Mouse (Mus musculus): ENCODE data around the gene Avpi1.

Avpi1 gene

DNA sequence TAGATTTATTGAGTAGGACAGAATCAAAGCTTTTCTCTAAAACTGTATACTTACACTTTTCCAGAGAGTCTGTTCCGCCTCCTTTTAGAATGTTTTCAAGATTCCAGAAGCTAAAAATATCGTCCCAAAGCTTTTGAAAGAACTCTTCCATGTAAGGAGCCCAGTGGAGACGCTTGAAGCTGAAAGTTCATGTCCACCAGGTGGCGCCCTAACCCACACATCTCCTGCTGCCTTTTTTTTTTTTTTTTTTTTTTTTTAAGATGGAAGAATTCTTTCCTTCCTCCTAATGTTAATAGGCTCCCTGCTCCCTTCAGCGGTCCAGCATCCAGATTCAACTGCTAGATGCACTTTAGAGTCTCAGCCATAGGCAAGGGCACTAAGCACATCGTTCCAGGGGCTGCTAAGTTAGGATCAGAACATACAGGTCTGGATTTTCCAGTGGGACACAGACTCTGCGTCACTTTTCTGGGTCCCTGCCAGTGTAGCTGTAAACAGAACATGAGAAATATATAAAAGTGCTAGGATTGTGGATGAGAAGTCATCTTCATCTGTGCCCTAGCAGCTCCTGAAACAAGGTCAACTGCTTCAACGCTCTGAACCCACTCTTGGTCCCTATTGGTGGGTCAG lies 15.8 kb upstream of the Avpi1 start:
- peak; percentile 50 for DNase-seq (ENCODE audit: low read depth, low spot score)

DNA sequence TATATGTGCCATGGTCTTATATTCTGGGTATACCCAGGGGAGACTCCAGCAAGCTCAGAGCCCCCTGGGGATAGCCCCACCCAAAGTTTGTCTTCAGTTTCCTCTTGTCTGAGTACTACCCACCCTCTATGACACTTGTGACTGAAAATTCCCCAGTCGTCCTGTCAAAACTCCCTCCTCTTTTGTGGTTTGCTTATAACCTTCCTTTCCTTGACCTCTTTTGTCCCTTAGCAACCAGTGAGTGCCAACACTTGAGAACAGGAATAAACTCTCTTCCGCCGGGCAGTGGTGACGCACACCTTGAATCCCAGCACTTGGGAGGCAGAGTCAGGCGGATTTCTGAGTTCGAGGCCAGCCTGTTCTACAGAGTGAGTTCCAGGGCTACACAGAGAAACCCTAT lies 15.2 kb upstream of the Avpi1 start:
- no peak for DNase-seq (ENCODE audit: low read depth, low spot score)

DNA sequence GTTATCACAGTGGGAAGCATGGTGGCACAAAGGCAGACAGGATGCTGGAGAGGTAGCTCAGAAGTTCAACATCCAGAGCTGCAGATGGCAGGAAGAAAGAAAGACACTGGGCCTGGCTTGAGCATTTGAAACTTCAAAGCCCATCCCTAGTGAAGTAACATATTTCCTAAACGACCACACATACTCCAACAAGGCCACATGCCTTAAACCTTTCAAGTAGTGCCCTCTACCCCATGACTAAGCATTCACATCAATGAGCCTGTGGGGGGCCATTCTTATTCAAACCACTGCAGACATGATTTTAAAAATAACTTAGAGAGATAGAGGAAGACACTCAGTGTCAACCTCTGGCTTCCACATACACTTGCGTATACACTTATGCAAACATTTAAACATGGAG lies 13.9 kb upstream of the Avpi1 start:
- no peak for DNase-seq (ENCODE audit: low read depth, low spot score)

DNA sequence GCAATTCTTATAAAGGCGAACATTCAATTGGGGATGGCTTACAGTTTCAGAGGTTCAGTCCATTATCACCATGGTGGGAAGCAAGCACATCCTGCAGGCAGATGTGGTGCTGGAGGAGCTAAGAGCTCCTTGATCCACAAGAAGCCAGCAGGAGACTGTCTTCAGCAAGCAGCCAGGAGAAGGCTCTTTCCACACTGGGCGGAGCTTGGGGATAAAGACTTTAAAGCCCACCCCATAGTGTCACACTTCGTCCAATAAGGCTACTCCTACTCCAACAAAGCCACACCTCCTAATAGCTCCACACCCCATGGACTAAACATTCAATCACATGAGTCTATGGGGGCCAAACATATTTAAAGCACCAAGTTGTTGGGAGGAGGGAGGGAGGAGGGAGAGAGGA lies 13.1 kb upstream of the Avpi1 start:
- no peak for DNase-seq (ENCODE audit: low read depth, low spot score)

DNA sequence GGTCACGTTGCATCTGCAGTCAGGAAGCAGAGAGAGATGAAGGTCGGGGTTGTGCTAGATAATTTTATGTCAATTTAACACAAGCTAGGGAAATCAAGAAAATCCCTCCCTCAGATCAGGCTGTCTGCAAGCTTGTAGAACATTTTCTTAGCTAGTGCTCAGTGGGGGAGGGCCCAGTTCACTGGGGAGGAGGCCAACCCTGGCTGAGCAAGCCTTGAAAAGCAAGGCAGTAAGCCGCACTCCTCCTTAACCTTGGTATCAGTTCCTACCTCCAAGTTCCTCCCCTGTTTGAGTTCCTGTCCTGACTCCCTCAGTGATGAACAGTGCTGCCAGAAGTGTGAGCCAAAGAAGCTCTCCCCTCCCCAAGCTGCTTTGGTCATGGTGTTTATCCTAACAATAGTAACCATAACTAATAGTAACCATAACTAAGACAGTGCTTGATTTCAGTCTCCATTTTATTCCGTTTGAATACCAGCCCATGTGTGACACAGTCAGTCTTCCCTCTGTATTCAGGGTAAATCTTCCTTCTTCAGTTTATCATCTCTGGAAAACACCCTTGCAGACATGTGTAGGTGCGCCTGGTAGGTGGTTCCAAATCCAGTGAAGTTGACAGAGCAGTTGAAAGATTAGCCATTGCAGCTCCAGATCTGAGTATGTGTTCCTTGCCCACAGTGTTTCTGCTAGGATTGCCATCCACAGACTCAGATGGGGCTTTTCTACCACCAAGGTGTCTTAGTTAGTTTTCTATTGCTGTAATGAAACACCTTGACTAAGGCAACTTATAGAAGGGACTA lies 11.1 kb upstream of the Avpi1 start:
- DNase-seq (ENCODE audit: low read depth, low spot score): no peak

DNA sequence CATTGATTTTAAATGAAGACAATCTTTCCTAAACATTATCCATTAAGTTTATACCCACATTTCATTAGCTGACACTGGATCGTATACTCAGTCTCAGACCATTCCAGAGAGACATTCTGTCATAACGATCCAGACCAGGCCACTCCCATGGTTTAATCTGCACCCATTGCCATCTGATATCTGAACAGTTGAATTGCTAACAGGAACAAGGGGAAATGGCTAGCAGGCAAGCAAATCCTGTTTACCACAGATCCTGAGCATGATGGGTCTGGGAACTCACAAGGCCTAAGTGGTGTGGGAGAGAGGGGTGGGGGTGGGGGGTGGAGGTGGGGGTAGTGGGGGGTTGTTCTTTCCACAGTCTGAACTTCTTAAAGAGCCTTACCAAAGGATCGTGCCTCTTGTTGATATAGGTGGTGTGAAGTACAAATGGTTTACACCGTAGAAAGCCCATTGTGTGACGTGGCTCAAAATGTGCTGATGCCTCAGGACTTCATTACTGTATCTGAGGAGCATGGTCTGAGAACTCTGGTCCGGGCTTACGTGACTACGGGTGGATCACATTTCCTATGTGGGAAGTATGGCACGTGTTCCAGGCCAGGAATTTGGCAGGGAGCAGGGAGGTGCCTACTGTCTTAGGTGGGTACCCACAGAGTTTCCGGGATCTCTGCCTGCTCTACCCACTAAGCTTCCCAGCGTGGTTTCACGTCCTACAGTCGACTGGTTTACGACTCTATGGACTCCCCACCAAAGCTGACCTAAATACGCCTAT lies 9.8 kb upstream of the Avpi1 start:
- no peak for DNase-seq (ENCODE audit: low read depth, low spot score)

DNA sequence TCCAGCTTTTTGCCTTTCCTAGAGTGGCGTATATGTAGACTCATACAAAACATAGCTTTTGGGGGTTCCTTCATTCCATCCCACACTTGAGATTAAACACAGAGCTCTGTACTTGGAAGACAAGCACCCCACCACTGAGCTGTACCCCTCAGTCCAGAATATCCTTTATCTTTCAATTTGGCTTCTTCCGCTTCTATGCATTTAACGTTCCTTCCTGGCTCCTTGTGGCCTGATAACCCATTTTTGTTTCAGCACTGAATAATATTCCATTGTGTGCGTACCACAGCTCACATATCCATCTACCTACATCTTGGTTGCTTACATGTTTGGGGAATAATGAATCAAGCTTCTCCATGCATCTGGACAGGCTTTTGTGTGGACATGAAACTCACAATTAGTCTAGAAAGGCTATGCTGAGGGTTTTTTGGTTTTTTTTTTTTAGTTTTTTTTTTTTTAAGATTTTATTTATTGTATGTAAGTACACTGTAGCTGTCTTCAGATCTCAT lies 8.4 kb upstream of the Avpi1 start:
- no peak for DNase-seq (ENCODE audit: low read depth, low spot score)

DNA sequence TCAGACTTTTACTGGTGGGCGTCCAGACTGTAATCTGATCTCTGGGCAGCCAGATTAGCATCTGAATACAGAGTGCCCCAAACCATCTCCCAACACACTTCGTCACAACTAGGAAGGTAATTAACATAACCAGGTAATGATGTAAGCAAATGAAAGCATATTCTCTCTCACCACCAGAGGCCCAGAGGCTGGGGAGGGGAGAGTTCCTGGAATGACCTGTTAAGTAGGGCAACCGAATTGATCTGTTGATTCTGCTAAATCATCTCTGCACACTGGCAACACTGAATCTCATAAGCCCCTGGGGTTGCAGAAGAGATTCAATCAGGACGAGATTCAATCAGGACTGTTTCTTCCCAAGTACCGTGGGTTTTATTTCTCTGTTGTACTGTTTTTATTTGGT lies 7.3 kb upstream of the Avpi1 start:
- DNase-seq (ENCODE audit: low read depth, low spot score): no peak

DNA sequence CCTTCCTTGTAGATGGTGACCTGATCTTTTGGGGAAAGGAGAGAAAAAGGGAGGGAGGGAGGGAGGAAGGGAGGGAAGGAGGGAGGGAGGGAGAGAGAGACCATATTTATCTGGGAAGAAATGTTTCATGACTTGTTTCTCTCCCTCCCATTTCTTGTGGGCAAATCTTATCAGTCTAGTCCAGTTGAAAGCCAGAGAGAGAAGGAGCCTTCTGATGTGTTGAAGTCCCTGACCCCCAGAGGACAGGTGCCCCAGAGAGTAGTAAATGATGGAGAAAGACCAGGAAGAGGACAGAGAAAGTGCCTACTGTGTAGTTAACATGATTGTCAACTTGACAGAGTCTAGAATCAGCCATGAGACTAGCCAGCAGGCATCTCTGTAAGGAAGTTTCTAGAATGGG lies 6.2 kb upstream of the Avpi1 start:
- no peak for DNase-seq (ENCODE audit: low read depth, low spot score)

DNA sequence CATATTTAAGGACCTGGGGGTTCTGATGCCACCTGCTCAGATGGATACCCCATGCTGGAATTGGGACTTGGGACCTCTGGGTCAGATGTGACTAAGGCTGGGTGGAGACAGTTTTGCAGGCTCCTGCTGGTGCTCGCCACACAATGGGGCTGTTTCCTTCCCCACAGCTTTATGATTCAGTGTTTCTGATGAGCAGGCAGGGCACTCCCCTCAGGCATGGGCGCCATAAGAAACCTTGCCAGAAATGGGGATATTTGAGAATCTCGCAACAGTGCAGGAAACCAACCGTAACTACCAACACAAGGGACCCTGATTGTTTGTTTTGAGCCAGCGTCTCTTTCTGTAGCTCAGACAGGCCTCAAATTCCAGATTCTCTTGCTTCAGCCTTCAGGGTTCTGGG lies 2.2 kb upstream of the Avpi1 start:
- DNase-seq (ENCODE audit: low read depth, low spot score): no peak

DNA sequence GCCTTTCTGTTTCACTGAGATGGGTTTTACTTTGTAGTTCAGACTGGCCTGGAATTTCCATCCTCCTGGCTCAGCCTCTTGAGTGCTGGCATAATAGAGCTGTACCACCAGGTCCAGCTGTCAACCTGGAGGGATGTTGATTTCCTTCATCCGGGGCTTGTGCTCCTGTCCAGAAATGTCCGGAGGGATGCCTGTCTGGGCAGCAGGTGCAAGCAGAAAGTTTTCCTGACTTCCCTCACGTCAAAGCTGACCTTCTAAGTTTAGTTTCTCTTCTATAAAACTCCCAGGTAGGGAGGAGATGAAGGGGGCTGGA lies 1.4 kb upstream of the Avpi1 start:
- no peak for DNase-seq (ENCODE audit: low read depth, low spot score)

DNA sequence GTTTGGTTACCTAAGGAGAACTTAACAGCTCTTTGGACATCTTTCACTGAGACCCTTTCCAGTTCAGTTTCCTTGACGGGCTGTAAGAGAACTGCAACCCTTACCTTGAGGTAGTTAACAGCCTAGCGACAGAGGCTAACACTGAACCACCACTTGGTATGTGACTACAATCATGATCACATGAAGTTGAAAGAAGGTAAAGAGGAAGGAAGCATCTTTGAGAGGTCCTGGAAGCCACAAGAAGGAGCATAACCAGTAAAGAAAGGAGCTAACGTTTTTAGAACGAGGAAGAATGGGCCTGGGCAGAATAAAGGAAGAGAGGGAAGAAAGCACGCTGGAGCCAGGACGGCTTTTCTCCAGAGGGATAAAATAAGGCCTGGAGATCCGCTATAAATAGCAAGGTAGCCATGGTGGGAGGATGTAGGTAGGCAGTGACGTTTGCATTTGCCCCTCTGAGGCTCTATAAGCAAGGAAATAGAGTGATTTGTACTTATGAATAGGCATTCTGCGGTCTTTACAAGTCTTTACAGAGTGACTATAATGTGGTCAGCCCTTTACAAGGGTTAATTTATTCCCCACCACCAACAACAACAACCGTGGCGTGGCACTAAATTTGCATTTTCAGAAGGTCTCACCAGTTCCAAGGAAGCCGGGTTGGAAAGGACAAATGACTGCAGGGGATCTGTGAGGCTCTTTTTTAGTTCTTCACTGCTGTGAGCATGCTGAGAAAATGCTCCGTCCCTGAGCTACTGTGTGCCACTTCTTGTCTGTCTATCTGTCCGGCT lies 842 bp upstream of the Avpi1 start:
- no peak for DNase-seq (ENCODE audit: low read depth, low spot score)

DNA sequence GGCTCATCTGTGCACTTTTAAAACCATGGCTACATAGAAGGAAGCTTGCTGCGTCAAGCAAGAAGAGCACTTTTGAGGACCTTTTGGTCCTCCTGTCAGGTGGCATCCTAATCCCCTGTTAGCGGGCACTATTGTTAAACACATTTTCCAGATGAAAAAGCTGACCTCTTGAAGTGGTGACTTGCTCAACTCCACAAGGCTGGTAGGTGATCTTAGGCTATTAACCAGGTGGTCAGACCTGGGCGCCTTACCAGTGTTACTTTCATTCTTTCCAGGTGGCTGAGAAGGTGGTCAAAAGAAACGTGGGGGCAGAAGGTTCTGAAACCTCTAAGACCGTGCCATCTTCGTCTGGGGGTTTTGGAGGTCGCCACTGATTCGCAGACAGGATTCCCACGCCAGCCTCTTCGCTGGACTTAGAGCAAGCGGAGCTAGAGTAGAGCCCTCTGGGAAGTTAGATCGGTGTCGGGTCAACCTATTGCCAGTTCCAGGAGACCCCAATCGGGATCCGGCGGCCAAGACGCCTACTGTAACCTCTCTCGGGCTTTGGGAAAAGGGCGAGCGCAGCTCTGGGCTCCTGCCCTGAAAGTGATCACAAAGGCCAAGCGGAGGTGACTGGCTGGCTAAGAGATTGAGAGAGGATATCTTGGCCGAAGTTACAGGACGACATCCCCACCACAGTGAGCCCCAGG lies 663 bp downstream of the Avpi1 start:
- DNase-seq (ENCODE audit: low read depth, low spot score): no peak

DNA sequence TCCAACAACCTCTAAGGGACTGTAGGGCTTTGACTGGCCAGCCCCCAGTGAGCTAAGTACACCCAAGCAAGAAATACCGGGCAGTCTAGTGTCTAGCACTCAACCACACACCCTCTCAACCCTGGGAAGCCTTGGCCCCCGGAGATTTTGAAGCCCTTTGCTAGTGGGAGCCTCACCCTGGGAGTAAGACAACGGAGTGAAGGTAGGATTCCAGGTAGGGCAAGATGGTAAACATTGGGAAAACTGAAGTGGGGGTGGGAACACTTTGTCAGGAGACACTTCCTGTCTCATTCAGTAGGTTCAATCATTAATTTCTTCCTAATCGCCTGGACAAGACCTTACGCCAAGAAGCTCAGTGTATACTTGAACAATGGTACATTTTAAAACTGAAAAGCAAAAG lies 1.8 kb downstream of the Avpi1 start:
- no peak for DNase-seq (ENCODE audit: low read depth, low spot score)

DNA sequence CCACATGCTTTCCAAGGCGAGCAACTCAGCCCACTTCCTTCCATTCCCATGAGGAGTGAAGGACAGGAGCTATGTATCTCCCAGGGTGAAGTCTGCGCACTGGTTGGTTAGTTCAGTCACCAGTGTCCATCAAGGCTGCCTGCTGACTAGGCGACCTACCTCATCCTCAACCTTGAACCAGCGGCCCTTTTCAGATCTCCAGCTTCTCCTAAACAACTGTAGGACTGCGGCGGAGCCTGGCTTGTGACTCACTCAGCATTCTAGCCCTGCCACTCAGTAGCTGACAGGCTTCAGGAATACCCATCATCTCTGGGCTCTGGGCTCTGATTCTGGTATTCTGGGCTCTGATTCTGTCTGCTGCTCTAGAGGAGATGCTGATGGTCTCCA lies 2.6 kb downstream of the Avpi1 start:
- no peak for DNase-seq (ENCODE audit: low read depth, low spot score)

DNA sequence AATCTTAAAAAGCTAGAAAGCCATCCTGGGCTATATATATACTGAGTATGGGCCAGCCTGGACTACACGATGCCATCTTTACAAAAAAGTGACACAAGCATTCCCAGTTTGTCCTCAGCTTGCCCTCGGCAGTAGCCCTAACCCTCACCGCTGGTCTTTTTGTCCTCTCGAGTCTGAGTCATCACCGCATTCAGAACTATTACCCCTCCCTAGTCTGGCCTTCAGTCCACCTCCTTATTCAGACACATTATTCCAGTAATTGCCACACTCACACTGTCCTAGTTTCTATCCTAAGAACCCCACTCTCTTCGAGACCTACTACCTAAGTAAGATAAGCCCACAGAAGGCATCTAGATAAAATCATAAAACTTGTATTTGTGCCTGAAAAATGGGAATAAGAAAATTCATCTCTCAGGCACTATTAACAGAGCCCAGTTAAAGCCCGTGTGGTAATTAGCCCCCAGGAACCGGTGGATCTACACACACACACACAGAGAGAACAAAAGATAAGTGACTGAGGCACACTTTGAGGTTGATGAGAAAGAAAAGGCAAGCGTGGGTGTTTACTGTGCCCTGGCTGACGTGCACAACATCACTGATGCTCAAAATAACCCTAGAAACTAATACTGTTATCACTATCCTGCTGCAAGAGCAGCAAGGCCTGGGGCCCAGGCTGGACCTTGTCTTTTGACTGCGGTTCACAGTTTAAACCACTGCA lies 3.2 kb downstream of the Avpi1 start:
- DNase-seq (ENCODE audit: low read depth, low spot score): no peak

DNA sequence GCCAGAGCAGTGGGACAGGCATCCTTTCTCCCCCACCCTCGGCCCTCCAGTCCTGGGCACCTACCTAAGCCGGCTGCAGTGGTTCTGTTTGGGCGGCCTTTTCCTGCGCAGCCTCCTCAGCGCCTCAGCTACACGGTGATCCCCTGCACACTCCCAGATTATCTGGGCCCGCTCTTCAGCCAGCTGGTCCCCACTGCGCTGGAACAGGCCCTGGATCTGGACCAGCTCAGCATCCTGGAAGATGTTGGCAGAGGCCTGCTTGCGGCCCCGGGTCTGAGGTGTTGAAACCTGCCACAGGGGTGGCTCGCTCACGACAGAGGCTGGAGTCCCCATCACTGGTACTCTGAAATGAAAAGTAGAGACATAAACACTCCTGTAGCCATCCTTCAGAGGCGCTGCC lies 4.2 kb downstream of the Avpi1 start:
- no peak for DNase-seq (ENCODE audit: low read depth, low spot score)

DNA sequence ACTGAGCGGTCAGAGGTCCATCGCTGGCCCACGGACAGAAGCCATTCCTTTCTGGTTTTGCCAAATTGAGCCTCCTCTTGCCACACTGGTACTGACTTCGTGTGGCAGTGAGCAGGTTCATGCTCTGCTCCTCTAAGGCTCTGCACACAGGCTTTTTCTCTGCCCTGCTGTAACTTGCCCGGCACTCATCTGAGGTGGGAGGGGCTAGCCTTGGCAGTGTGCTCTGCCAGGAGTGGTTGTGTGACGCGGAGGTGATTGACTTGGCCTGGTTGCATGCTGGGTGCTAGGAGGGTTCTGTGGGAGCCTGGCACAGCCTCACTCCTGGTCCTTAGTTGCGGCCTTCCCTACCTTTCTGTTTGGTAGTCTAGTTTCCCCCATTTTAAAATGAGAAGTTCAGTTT lies 8.4 kb downstream of the Avpi1 start:
- no peak for DNase-seq (ENCODE audit: low read depth, low spot score)

DNA sequence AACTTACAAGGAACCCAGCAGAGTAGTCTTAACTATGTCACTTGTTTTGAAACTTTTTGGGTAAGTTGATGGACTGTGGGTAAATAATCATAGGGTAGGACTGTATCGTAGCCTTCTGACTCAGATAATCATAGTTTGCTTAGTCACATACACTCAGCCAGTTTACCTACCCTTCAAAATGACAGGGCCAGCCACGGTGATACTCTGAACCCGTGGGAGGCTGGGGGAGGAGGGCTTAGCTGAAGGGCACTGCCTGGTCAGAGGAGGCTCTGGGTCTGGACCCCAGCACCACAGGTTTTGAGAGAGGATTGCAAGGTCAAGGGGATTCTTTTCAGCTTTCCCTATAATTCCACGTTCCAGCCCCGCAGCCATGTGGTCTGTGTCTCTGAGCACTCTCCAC lies 10.3 kb downstream of the Avpi1 start:
- no peak for DNase-seq (ENCODE audit: low read depth, low spot score)

DNA sequence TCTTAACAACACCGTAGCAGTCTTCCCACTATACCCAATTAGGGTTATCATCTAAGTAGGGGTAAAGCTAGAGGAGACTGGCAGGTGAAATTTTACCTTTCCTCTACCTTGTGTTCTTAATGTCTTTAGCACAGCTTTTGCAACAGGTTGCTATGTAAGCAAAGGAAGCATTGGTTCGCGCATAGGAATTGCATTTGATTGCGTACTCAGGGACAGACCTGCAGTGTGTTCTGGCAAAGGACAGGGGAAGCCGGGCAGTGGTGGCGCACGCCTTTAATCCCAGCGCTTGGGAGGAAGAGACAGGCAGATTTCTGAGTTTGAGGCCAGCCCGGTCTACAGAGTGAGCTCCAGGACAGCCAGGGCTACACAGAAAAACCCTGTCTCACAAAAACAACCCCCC lies 10.7 kb downstream of the Avpi1 start:
- no peak for DNase-seq (ENCODE audit: low read depth, low spot score)

DNA sequence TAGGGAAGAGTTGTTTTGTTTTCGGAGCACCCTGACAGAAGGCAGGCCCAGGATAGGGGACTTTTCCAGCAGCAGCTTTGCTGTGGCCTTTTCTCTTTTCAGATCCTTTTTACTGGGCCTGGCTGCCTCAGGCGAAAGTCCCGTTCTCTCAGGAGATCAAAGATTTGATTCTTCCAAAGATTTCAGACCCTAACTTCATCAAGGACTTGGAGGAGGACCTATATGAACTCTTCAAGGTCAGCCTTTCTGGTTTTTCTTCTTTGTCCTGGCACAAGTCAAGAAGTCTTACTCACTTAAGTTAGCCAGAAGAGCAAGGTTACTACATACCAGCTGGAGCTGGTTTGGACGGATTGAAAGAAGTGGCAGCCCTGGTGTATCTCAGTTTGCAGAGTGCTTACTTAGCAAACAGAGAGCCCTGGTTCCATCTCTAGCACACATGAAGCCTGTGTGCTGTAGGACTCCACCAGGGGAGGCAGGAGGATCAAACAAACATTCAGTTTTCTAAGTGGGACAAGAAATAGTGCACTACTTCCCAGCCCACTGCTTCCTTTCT lies 13.0 kb downstream of the Avpi1 start:
- DNase-seq (ENCODE audit: low read depth, low spot score): no peak
